Mouse (Mus musculus) myocyte (in vitro differentiated cells): Measurements from ENCODE around the gene Sin3a. TPM values are rescaled to one million over a fixed set of nuclear protein-coding genes. Genes with fewer than 3 reads are reported as not detected.

Experiments
- H3K27me3 ChIP-seq: one replicate; pipeline ENCODE4 v1.6.1; 2011; ENCODE audit not compliant: control insufficient read depth, insufficient read depth, insufficient read length
- H3K36me3 ChIP-seq: one replicate; pipeline ENCODE4 v1.6.1; 2011; ENCODE audit not compliant: control insufficient read depth, insufficient read depth
- H3K4me2 ChIP-seq: one replicate; pipeline ENCODE4 v1.6.1; 2011; ENCODE audit warnings: low read depth, control low read depth
- H3K4me3 ChIP-seq: one replicate; pipeline ENCODE4 v1.5.1; 2011; ENCODE audit warnings: mild to moderate bottlenecking, control low read depth, moderate library complexity
- H3K79me2 ChIP-seq: one replicate; pipeline ENCODE4 v1.6.1; 2011; ENCODE audit not compliant: control insufficient read depth, insufficient read depth
- H3ac ChIP-seq: one replicate; pipeline ENCODE4 v1.6.1; 2011; ENCODE audit not compliant: control insufficient read depth, insufficient read length
- CEBPB ChIP-seq: IDR thresholded peaks from 2 replicates; pipeline ENCODE4 v1.6.1; 2011; ENCODE audit warnings: mild to moderate bottlenecking, moderate library complexity; ENCODE audit not compliant: poor library complexity, insufficient read depth, severe bottlenecking
- E2F4 ChIP-seq: IDR thresholded peaks from one replicate; pipeline ENCODE4 v1.6.1; 2011; ENCODE audit warnings: mild to moderate bottlenecking, control low read depth, moderate library complexity; ENCODE audit not compliant: insufficient read depth
- MAX ChIP-seq: IDR thresholded peaks from one replicate; pipeline ENCODE4 v1.6.1; 2011; ENCODE audit warnings: low read depth, mild to moderate bottlenecking, control low read depth
- MYOD1 ChIP-seq, 3 experiments: IDR thresholded peaks; one replicate each; pipeline ENCODE4 v1.6.1; 2011; ENCODE audit warnings: control low read depth in 2 of 3, low read depth in 2 of 3, mild to moderate bottlenecking in 2 of 3, moderate library complexity in 1 of 3; ENCODE audit not compliant: insufficient read length in 2 of 3, control insufficient read depth in 1 of 3
- MYOG ChIP-seq, 3 experiments: IDR thresholded peaks; one replicate each; pipeline ENCODE4 v1.6.1; 2011; ENCODE audit warnings: control low read depth in 2 of 3, low read depth in 2 of 3, mild to moderate bottlenecking in 2 of 3; ENCODE audit not compliant: insufficient read length in 2 of 3, control insufficient read depth in 1 of 3, insufficient read depth in 1 of 3
- POLR2A ChIP-seq: IDR thresholded peaks from one replicate; pipeline ENCODE4 v1.6.1; 2011; ENCODE audit warnings: low read depth, mild to moderate bottlenecking, control low read depth, moderate library complexity; ENCODE audit not compliant: insufficient read length
- POLR2AphosphoS2 ChIP-seq: IDR thresholded peaks from one replicate; pipeline ENCODE4 v1.6.1; 2011; ENCODE audit warnings: low read depth, control low read depth; ENCODE audit not compliant: insufficient read length
- REST ChIP-seq: IDR thresholded peaks from one replicate; pipeline ENCODE4 v1.6.1; 2011; ENCODE audit warnings: mild to moderate bottlenecking, control low read depth, moderate library complexity; ENCODE audit not compliant: insufficient read depth, insufficient read length
- SRF ChIP-seq: IDR thresholded peaks from one replicate; pipeline ENCODE4 v1.6.1; 2011; ENCODE audit warnings: low read depth; ENCODE audit not compliant: control insufficient read depth, insufficient read length
- TCF12 ChIP-seq: IDR thresholded peaks from one replicate; pipeline ENCODE4 v1.6.1; 2011; ENCODE audit warnings: mild to moderate bottlenecking, control low read depth; ENCODE audit not compliant: poor library complexity, insufficient read depth, severe bottlenecking
- TCF3 ChIP-seq: IDR thresholded peaks from one replicate; pipeline ENCODE4 v1.6.1; 2011; ENCODE audit warnings: low read depth, control low read depth; ENCODE audit not compliant: insufficient read length
- USF1 ChIP-seq: IDR thresholded peaks from one replicate; pipeline ENCODE4 v1.6.1; 2011; ENCODE audit warnings: low read depth, mild to moderate bottlenecking, control low read depth, moderate library complexity
- polyA plus RNA-seq: library from polyadenylated mRNA; unstranded; fragments of >200 nt; fragmentation: generic; extraction: Trizol; gene quantifications from one replicate; pipeline ENCODE4 v1.2.1, GENCODE M21; 2012; ENCODE audit warnings: missing spikeins

Sin3a gene
- polyA plus RNA-seq, 1 experiment = 13.3 TPM

DNA sequence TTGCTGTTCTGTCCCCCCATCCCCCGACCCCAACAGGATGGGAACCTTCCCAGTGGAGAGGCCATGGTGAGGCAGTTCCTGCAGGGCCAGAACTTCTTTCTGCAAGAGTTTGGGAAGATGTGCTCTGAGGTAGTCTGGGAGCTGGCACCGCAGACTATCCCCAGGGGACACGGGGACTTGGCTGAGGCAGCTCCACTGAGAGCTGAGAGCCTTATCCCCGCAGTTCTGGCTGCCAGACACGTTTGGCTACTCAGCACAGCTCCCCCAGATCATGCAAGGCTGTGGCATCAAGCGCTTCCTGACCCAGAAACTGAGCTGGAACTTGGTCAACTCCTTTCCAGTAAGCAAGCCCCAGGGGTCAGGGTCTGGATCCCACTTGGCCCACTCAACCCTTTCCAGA is 65.4 kb downstream of the Sin3a start:
- Histone ChIP-seq H3K79me2 (no peaks in the 10 kb centered on the region), H3K4me2 (no peak overlapping the region), H3ac (no peak overlapping the region), H3K36me3 (peaks cover 10% of the 10 kb centered on the region), H3K4me3 (no peak overlapping the region), H3K27me3 (no peaks in the 10 kb centered on the region)
- TF ChIP-seq POLR2AphosphoS2 (no peak), MYOG (IDR thresholded peaks at IDR 0.05; ENCODE audit: control insufficient read depth in 1 of 3, insufficient read depth in 1 of 3, insufficient read length in 2 of 3, low read depth in 2 of 3) (no peak), MYOD1 (IDR thresholded peaks at IDR 0.05; ENCODE audit: control insufficient read depth in 1 of 3, insufficient read length in 2 of 3, low read depth in 2 of 3) (no peak), MAX (no peak), SRF (no peak), REST (no peak), POLR2A (no peak), TCF3 (no peak)

- no peak overlapping the region for H3ac ChIP-seq
These were observed 65.9 kb downstream of the Sin3a start for GRCm38 (mm10) chr9:57137777-57138176.

DNA sequence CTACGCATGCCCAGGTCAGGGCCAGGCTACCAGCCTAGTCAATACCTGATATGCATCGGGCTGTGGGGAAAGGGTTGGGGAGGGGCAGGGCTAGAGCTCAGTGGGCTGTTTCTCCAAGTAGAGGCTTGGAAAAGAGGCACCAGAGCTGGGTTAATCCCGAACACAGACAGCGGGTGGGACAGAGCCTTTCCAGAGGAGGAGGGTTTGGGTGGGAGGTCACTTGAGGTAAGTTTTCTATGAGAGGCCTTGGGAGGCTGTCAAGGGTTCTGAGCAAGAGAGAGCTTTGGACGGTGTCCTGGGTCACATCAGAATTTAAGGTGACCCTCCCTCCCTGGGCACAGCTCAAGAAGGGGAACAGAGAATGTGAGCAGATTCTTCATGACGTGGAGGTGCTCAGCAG is 66.7 kb downstream of the Sin3a start:
- H3K4me3 ChIP-seq = no peak overlapping the region
- no peak overlapping the region for H3K4me2 ChIP-seq
- no peaks in the 10 kb centered on the region for H3K27me3 ChIP-seq
- peaks cover 10% of the 10 kb centered on the region for H3K36me3 ChIP-seq
- no peak overlapping the region for H3ac ChIP-seq
- H3K79me2 ChIP-seq = no peaks in the 10 kb centered on the region
- TF ChIP-seq TCF3 (no peak), TCF12 (no peak), E2F4 (no peak), MYOD1 (IDR thresholded peaks at IDR 0.05; ENCODE audit: control insufficient read depth in 1 of 3, insufficient read length in 2 of 3, low read depth in 2 of 3) (no peak), USF1 (no peak), CEBPB (no peak), REST (no peak)

More at GRCm38 (mm10) chr9:57137777-57138176, 65.9 kb downstream of the Sin3a start:
- Histone ChIP-seq H3K4me2 (no peak overlapping the region), H3K79me2 (no peaks in the 10 kb centered on the region), H3K36me3 (peaks cover 10% of the 10 kb centered on the region), H3K27me3 (no peaks in the 10 kb centered on the region), H3K4me3 (no peak overlapping the region)
- TF ChIP-seq MAX (no peak), TCF3 (no peak), SRF (no peak), POLR2AphosphoS2 (no peak), POLR2A (no peak), MYOD1 (IDR thresholded peaks at IDR 0.05; ENCODE audit: control insufficient read depth in 1 of 3, insufficient read length in 2 of 3, low read depth in 2 of 3) (no peak), REST (no peak), MYOG (IDR thresholded peaks at IDR 0.05; ENCODE audit: control insufficient read depth in 1 of 3, insufficient read depth in 1 of 3, insufficient read length in 2 of 3, low read depth in 2 of 3) (no peak), E2F4 (no peak), CEBPB (no peak), USF1 (no peak), TCF12 (no peak)

GRCm38 (mm10) chr9:57139110-57139509 is 67.3 kb downstream of the Sin3a start:
- Histone ChIP-seq H3K27me3 (no peaks in the 10 kb centered on the region), H3K36me3 (peaks cover 10% of the 10 kb centered on the region), H3K4me2 (no peak overlapping the region)

DNA sequence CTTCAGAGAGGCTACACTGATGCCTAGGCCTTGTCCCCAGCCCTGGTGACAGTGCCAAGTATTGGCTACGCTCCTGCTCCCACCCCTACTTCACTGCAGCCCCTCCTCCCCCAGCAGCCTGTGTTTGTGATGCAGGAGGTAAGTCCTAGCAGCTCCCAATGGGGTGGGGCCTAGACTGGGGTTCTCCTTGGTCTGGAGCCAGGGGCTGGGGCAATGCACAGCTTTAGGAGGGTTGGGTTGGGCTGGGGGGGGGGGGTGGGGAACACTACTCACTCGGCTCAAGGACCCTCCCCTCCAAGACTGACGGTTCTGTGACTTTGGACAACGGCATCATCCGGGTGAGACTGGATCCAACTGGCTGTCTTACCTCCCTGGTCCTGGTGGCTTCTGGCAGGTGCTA is 67.7 kb downstream of the Sin3a start:
- Histone ChIP-seq H3K4me3 (no peak overlapping the region), H3K27me3 (no peaks in the 10 kb centered on the region), H3ac (no peak overlapping the region), H3K4me2 (no peak overlapping the region), H3K36me3 (peaks cover 10% of the 10 kb centered on the region), H3K79me2 (no peaks in the 10 kb centered on the region)
- TF ChIP-seq USF1 = no peak
- TF ChIP-seq E2F4 = no peak
- no peak for TF ChIP-seq MAX
- TF ChIP-seq TCF12 = no peak
- no peak for TF ChIP-seq POLR2AphosphoS2
- TF ChIP-seq CEBPB = no peak
- no peak for TF ChIP-seq REST
- TF ChIP-seq MYOG (IDR thresholded peaks at IDR 0.05; ENCODE audit: control insufficient read depth in 1 of 3, insufficient read depth in 1 of 3, insufficient read length in 2 of 3, low read depth in 2 of 3) = no peak
- no peak for TF ChIP-seq SRF
- no peak for TF ChIP-seq MYOD1 (IDR thresholded peaks at IDR 0.05; ENCODE audit: control insufficient read depth in 1 of 3, insufficient read length in 2 of 3, low read depth in 2 of 3)
- no peak for TF ChIP-seq POLR2A
- TF ChIP-seq TCF3 = no peak

More at GRCm38 (mm10) chr9:57139110-57139509, 67.3 kb downstream of the Sin3a start:
- Histone ChIP-seq H3K4me3 (no peak overlapping the region), H3ac (no peak overlapping the region), H3K79me2 (no peaks in the 10 kb centered on the region)
- TF ChIP-seq TCF3 (no peak), MYOG (IDR thresholded peaks at IDR 0.05; ENCODE audit: control insufficient read depth in 1 of 3, insufficient read depth in 1 of 3, insufficient read length in 2 of 3, low read depth in 2 of 3) (no peak), E2F4 (no peak), TCF12 (no peak), CEBPB (no peak), REST (no peak), POLR2A (no peak), MAX (no peak), POLR2AphosphoS2 (no peak), SRF (no peak), MYOD1 (IDR thresholded peaks at IDR 0.05; ENCODE audit: control insufficient read depth in 1 of 3, insufficient read length in 2 of 3, low read depth in 2 of 3) (no peak), USF1 (no peak)
